Mouse (Mus musculus) embryo, embryonic 9.5 days (tissue): ENCODE measurements around the gene Ldlrad3.

ENCODE experiments used
- DNase-seq: peaks from one replicate; pipeline ENCODE4 v3.0.0-alpha.2; 2017; ENCODE audit errors: extremely low spot score

The Ldlrad3 gene

DNA sequence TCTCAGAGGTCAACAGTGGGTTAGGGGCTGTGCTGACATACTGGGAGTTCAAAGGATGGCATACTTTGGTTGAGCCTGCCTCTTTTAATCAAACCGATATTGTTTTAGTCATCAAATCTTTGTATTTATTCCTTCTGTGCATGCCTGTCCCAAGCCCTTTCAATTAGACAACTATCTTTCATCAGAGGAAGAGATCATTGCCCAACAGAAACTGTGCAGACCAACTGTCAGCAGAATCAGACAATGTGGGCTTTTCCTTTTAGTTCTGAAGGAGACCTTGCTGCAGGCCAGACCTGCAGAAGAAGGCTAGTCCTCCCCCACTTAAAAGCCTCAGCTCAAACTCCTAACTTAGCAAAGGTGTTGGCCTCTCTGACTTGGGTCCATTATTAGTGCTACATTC, 41.9 kb downstream of the Ldlrad3 start:
- no peak for DNase-seq

DNA sequence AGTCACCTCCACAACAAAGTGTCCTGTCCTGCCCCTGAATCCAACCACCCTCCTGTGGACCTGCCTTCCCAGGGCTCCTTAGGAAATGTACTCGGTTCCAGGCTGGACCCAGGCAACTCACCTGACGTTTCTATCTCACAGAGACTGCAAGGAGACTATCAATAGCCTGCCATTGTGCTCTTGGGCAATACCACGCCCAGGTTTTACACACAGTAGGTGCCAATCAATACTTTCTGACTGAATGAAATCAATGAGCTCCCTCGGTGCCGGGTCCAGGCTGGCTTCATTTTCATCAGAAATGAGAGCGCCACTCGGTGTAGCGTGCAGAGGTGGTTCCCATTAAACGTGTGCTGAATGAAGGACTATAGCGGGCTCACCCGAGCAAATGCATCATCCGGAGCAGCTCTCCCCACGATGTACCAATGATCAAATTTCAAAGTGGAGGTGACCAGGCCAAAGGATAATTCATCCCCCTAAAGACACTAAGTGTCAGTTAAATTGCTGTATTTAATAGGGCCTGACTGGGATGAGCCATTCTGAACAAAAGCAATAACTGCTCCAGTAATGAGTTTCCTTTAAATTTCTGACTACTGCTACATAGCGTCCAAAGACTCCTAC, 43.4 kb downstream of the Ldlrad3 start:
- no peak for DNase-seq

DNA sequence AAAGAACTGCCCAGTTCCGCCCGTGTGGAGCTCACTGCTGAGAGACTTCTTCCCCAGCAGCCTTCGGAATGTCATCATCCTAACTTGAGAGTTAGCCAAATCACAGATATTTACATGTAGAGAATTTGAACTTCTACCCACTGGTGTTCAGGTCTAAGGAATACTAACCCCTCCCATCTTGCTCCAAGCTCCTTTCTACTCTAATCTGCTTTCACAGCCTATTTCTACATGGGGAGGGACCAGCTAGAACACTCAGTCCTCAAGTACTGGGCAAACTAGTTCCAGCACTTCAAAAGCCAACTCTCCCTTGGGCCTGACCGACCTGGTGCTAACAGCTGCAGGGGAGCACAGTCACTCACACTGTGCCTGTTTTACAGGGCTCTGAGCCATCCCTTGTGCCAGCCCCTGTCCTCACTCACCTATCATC, 44.0 kb downstream of the Ldlrad3 start:
- no peak for DNase-seq

DNA sequence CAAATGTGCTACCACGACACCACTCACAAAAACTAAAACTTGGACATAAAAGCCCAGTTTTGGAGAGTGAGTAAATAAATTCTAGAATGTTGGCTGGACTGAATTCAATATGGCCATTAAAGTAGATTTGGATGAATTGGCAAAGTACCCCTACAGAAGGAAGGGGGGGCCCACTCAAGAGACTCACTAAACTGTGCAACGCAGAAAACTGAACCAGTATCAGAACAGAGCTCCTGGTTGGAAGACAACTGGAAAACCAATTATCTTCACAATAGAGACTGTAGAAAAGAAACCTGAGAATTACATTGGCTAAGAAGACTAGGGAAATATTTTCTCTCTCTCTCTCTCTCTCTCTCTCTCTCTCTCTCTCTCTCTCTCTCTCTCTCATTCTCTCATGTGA, 45.0 kb downstream of the Ldlrad3 start:
- no peak for DNase-seq

DNA sequence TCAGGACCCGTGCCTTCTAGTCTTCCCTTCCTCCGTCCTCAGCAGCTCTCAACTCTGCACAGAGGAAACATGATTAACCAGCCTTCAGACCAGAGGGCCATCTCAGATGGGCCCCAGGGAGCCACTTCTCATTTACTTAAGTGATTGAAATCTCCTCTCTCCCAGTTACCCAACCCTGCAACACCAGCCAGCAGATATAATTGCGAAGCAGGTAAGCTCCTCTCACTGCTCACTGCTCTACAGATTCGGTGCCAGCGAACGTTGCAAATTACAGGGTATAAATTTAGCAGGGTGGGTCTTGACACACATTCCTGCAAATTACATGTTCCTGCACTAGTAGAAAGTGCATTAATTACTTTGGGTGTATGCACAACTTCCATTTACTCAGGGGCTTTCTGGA, 48.3 kb downstream of the Ldlrad3 start:
- DNase-seq: no peak

DNA sequence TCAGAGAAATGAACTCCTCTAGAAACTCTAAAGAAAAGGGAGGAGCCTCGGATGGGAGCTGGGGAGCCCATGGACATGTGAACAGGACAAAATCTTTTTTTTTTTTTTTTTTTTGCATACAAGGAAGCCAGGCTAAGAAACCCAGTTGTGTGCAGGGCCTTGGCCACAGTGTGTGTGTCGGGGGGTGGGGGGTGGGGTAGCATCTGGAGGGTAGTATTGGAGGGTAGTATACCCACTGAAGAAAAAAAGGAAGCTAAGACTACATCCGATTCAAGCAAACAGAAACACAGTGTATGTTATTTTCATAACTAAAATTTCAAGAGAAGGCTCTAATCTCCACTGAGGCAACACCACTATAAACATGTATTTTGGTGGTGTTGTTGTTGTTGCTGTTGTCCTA, 50.0 kb downstream of the Ldlrad3 start:
- no peak for DNase-seq

DNA sequence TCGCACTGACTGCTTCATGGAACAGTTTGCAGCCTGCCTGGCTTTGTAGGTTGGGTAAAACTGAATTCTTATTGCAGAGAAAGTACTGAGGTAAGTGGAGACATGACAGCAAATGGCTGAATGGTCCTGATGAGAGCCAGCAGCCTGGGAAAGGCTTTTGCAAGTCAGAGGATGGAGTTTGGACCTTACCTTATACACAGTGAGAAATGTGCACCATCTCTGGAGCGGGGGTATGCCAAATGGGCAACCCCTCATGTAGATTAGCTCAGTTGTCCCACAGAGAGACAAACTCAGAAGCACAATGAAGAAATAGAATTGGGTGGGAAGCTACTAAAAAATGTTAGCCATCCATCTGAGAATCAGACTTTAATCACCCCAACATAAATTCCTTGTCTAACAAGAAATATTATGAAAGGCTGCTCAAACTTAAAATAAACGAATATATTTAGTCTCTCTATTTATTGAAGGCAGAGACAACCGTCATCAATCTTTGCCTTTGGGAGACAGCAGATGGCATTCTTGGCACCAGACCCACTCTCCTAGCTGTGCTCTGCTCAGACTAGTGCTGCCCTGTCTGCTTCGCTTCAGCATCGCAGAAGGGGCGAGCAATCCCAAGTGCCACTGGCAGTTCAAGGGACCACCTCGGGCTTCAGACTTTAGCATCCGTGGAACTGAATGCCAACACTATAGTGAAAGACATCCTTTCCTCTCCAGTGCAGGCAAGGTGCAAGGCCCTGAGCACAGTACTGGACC, 51.5 kb downstream of the Ldlrad3 start:
- no peak for DNase-seq

DNA sequence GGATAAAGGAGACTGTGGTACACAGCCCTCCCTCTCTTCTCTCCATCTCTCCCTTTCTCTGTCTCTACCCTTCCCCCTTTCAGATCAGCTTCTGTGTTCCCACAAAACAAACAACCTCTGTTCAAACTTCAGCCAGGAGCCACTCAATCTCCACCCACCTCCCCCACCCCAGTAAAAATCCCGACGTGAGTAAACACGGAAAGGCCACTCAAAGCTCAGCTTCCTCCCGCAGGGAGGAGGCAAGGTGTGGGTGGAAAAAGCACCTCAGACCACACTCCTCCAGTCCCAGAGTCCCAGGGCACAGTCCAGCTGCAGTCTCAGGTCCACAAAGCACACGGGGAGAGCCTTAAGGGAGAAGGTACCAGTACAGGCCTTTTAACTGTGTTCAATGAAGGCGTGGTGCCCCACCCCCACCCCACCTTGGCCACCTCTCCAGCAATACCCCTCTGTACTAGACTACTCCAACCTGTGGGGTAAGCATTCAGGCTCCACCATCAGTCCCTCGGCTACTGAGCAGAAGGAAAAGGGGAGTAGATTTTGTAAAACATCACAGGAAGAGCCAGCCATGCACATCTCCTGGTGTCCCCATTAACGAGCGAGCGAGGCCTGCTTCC, 53.1 kb downstream of the Ldlrad3 start:
- no peak for DNase-seq

DNA sequence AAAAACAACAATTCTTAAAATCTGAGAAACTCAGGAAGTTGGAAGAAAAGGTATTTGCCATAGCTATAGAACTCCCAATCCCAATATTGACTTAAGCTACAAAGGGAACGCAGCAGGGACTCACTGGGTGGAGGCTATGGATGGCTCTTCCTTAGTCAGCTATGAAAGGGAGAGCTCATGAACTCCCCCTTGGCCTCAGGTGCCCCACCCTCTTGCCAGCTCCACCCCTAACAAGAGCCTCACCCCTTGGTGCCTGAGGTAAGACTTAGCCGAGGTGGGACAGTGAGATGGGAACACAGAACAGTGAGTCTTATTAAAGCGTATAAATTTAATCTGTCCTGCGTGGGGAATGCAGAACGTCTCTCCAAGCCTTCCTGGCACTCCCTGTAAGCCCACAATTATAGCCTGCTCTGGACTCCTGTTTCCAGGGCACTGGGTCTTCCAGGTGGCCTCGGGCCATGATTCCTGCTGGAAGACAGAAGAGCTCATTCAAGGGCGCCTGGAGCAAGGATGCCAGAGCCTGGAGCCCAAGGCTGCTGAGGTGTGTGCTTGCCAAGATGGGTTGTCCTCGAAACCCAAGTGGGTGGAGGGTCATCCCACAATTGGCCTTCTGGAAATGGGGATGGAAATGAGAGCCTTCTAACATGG, 55.9 kb downstream of the Ldlrad3 start:
- DNase-seq: no peak

DNA sequence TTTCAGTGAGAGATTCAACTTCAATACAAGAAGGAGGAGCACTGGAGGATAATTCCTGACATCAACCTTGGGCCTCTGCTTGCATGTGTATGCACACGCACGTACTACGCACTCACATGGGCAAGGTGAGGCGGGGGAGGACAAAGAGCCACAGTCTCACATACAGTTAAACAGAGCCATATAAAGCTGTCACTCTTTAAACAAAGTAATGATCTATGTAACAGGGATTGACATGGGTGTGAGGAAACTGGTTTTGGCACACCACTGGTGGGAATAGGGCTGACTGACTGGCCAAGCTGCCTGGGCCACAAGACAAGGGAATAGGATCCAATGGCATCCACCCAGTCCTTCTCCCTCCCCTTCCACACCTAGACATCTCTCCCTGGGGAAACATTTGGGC, 57.0 kb downstream of the Ldlrad3 start:
- no peak for DNase-seq

DNA sequence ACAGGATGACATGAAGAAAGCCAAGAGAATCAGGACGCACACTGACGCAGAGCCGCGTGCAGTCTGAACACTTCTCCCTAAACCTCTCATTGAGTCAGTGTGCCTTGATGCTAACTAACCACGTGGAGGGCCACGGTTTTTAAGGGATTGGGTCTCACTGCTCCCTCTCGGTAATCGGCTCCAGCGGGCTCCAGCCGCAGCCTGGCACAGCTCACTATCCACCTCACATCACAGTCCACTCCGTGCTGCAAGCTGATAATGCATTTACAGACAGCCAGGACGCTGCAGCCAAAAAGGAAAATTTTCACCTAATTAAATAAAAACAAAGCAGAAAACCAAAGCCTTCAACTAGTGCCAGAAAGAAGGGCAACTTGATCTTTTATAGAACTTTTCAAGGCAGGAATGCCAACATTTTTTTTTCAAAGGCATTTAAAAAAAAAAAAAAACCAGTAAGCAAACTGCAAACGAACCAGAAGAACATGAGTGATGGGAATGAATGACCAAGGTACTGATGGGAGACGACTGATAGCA, 57.6 kb downstream of the Ldlrad3 start:
- no peak for DNase-seq

DNA sequence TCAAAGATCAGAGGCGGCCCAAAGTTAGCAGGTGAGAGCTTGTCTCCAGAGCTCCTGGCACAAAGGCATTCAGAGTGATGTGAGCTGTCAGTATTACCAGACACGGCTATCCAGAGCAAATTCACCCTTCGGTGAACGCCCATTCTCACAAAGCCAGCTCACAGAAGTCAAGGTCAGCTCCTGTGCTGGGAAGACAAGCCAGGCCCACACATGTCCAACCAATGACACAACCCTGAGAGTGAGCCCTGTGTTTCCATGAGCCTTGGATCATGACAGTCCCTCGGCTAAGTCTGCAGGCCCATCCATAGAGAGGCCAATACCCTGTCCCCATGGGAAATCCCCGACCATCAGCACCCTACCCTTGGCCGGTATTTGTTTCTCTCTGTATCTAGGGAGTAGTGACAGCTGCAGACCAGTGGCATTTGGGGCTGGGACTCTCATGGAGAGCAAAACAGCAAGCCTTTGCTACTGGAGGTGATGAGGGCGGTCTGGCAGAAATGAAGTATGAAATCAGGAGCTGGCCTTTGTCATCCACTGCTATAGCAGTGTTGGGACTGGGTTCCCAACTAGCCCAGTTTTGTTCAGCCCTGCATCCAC, 58.3 kb downstream of the Ldlrad3 start:
- DNase-seq: no peak

DNA sequence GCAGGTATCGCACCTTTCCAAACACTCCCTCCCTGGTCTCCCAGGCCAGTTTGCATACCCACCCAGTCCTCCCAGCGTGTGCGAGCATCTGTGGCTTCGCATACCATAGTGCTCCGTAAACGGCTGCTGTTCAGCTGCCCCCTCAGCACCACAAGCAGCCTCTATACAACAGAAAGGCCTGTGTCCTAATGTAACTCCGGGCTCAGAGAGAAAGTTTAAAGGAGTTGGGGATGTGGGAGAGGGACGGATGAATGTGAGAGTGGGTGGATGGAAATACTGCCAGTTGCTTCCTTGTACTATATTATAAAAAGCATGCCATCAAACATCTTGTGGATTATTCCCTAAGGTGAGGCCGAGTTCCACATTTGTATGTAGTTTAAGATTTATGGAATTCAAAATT, 59.0 kb downstream of the Ldlrad3 start:
- no peak for DNase-seq

DNA sequence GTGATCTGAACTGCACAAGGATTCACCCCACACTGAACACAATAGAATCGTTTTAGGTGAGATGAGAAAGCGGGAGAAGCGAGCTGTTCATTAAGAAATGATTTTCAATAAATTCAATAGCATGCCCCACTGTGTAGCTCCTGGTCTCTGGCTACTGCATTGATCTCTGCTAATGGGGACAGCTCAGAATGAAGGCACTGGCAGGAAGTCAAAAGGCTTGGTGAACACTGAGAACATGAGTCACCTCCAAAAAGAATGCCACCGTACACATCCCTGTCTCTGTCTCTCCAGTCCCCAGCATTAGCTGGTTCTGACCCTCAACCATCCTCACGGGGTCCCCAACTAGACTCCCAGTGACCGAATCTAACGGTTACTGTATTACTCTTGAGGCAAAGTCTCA, 60.1 kb downstream of the Ldlrad3 start:
- DNase-seq: no peak

DNA sequence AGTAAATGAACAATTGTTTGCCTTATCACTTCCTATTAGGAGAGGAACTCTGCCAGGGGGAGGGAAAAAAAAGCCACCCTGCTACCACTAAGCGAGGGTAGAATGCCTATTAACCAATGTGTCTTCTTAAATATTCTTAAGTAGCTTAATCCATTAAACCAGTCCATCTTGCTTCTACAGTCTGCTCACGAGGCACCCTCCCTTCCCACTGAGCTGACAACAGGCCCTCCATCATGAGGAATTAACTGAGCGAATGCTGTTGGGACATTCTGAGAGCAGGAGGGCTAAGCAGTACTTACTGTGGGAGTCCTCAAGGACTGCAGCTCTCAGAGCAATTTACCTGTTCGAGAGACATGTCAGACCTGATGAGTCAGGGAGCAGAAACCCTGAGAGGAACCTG, 61.1 kb downstream of the Ldlrad3 start:
- no peak for DNase-seq

DNA sequence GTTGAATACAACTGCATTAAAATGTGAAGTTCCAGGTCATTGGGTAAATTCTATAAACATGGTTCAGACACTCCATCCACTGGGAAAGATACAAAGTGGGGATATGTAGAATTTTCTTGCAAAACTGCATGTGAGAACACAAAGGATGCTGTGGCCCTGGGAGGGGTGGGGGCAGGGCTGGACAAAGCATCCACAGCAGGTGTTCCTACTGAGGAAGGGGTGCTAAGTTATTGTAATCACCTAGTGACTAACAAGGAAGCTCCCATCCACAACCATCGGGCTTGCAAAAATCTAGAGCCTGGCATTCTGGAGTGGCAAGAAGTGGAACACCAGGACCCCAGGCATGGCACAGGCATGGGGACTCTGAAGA, 64.1 kb downstream of the Ldlrad3 start:
- DNase-seq: no peak

DNA sequence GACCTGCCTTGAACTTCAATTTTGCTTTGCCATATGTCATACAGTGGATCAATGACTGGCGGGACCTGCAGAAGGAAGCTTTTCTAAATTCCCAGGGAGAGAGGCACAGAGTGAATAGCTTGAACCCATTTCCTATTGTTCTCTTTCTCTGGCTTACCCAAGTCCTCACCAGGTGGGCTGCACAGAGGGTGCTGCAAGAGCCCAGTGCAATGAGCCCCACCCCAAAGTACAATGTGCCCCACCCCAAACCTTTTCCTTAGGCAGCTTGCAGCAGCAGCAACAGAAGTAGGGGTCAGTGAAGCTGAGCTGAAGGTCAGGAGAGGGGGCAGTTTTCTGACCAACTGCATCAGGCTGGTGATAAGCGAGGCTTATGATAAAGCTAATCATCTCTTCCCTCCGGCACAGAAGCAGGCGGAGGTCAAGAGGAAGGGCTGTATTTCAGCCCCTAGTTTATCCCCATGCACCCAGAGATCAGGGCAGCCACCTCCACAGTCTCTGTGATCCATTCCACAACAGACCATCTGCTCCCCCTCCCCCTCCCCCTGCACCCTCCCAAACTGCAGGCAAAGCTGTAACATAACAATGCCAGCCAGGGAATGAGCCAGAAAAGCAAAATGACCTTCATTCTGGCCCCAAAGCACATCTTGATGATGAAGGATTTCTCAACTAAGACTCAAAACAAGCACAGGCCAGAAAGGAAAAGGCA, 64.6 kb downstream of the Ldlrad3 start:
- DNase-seq: peak; percentile 36

DNA sequence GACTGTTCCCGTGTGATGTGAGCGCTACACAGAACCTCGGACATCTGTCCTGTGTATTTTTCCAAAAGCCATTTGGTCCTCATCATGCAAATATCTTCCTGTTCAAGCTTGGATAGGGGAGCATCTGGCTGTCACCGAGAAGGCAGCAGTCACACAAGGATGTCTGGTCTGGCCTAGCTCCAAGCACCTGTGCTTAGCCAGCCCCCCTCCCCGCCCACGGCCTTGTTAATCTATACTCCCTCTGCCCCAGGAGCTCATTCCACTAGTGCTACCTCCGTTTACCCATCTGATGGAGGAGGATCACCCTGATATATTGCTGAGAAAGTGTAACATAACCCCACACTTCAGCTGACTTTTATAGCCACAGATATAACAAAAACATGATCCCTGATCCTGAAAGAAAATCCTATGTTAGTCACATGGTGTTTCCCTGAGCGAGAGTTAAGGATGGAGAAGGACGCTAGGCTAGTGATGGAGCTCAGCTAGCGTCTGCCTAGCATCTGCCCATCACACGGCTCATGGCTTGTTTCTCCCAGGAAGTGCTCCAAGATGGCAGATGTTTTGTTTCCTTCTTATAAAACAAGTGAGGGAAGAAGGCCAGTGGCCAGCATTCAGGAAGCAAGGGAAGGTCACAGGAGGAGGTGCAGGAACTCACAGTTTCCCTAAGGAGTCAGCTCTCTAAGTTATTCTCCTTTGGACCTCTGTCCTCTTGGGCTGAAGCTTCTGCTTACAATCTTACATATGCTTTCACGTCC, 66.3 kb downstream of the Ldlrad3 start:
- no peak for DNase-seq

DNA sequence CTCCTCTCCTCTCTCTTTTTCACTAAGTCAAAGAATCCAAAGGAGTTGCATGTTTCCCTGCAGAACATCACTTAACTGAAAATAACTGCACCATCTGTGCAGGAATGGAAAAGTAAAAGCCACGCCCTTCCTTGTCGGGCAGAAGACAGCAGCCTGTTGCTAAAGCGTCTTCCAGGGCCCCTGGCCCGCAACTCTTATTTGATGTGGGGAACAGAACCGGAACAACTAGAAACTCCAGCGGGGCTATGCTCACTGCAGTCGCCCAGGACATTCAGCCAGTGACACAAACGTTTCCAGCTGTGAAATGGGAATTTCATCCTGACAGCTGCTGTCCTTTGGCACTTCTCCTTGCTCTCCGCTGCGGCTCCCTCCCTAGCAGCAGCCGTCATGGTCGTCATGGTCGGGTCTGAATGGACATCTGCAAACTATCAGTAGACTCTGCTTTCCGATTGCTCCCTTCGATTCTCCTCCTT, 67.2 kb downstream of the Ldlrad3 start:
- DNase-seq: peak; percentile 35

DNA sequence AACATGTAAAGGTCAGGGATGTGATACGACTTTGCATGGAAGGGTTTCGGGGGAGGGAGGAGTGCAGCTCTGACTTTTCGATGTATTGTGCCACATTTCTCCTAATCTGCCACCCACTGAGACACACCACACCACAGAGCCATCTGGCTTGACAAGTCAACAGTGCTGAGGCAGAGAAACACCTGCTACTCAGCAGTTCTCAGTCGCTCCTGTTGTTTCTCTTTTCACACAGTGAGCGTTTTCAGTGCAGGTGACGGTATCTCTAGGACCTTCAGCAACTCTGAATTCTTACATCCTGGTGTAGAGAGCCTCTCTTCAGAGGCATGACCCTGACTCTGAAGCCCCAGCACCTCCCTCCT, 68.8 kb downstream of the Ldlrad3 start:
- no peak for DNase-seq
